Mouse (Mus musculus) ES-E14 (cell line): Measurements from ENCODE around the gene Alg14.

ENCODE experiments used
- CHD2 ChIP-seq: IDR thresholded peaks from 2 replicates; pipeline ENCODE4 v1.6.1; 2014; ENCODE audit warnings: mild to moderate bottlenecking, low read depth, low read length, inconsistent platforms
- HCFC1 ChIP-seq: IDR thresholded peaks from 2 replicates; pipeline ENCODE4 v1.6.1; 2012; ENCODE audit warnings: low read length, inconsistent platforms, borderline replicate concordance; ENCODE audit not compliant: insufficient read depth
- ZC3H11A ChIP-seq: IDR thresholded peaks from 2 replicates; pipeline ENCODE4 v1.6.1; 2012; ENCODE audit warnings: low read depth, mild to moderate bottlenecking, inconsistent platforms, low read length, borderline replicate concordance

- TF ChIP-seq ZC3H11A (no peak), CHD2 (no peak), HCFC1 (no peak)
Observed at GRCm38 (mm10) chr3:121364388-121364787, 72.8 kb downstream of the Alg14 start.
